Mouse (Mus musculus): ENCODE results near the gene Hba-a1. TPM values are rescaled to one million over a fixed set of nuclear protein-coding genes. Genes with fewer than 3 reads are reported as not detected.
A peak's percentile ranks its signal among the peaks of the same experiment; 100 is the strongest.

The Hba-a1 gene
- total and polyA plus RNA-seq, 2 experiments from 2014 or later: 497 to 930 TPM

GRCm38 (mm10) chr11:32236712-32237410 is 46.5 kb upstream of the Hba-a1 start:
- Histone ChIP-seq H3K27ac (ENCODE audit: low read depth, low read length) (peak overlapping the region; percentile 44; the same call in 1 of the 2 replicates), H3K27me3 (ENCODE audit: insufficient read depth, low read length) (no peaks in the 10 kb centered on the region), H3K4me1 (ENCODE audit: insufficient read depth, low read length) (0 out of 2 replicates have a peak, but pooled peaks cover 5% of the 10 kb centered on the region), H3K4me3 (ENCODE audit: low read depth, low read length) (no peak overlapping the region), H3K36me3 (ENCODE audit: insufficient read depth, low read length) (peaks cover 37% of the 10 kb centered on the region), H3K4me2 (ENCODE audit: low read depth, low read length, poor library complexity, severe bottlenecking) (no peak overlapping the region), H3K9ac (replicated peaks; ENCODE audit: low read length, poor library complexity, severe bottlenecking) (no peak overlapping the region), H3K9me3 (ENCODE audit: low read length) (no peaks in the 10 kb centered on the region)
- ATAC-seq (ENCODE audit: low FRiP score) (no peak), DNase-seq (ENCODE audit: low spot score) (peak; percentile 82)
- peak; percentile 81 for TF ChIP-seq CTCF (IDR thresholded peaks at IDR 0.05)
- 57% methylated on average over 9 of the region's 9 CpGs for WGBS

- ATAC-seq (ENCODE audit: low FRiP score): no peak
- 86% methylated on average over 3 of the region's 3 CpGs for WGBS
- Histone ChIP-seq H3K4me1 (ENCODE audit: insufficient read depth, low read length) (0 out of 2 replicates have a peak, but pooled peaks cover 5% of the 10 kb centered on the region), H3K36me3 (ENCODE audit: insufficient read depth, low read length) (peaks cover 40% of the 10 kb centered on the region), H3K9ac (replicated peaks; ENCODE audit: low read length, poor library complexity, severe bottlenecking) (no peak overlapping the region), H3K4me2 (ENCODE audit: low read depth, low read length, poor library complexity, severe bottlenecking) (no peak overlapping the region), H3K27ac (ENCODE audit: low read depth, low read length) (no peak overlapping the region), H3K4me3 (ENCODE audit: low read depth, low read length) (no peak overlapping the region), H3K9me3 (ENCODE audit: low read length) (no peaks in the 10 kb centered on the region), H3K27me3 (ENCODE audit: insufficient read depth, low read length) (no peaks in the 10 kb centered on the region)
- TF ChIP-seq CTCF (IDR thresholded peaks at IDR 0.05): no peak
- no peak for DNase-seq (ENCODE audit: low spot score)
These were observed 45.9 kb upstream of the Hba-a1 start for GRCm38 (mm10) chr11:32237411-32237795.

- WGBS: 67% methylated on average over 5 of the region's 5 CpGs
- DNase-seq (ENCODE audit: low spot score) (peak; percentile 72), ATAC-seq (ENCODE audit: low FRiP score) (0 out of 2 replicates have a peak, but pooled peaks have one; percentile 27)
- TF ChIP-seq CTCF (IDR thresholded peaks at IDR 0.05): peak; percentile 93
- Histone ChIP-seq H3K36me3 (ENCODE audit: insufficient read depth, low read length) (peaks cover 42% of the 10 kb centered on the region), H3K9ac (replicated peaks; ENCODE audit: low read length, poor library complexity, severe bottlenecking) (no peak overlapping the region), H3K4me3 (ENCODE audit: low read depth, low read length) (no peak overlapping the region), H3K27ac (ENCODE audit: low read depth, low read length) (no peak overlapping the region), H3K27me3 (ENCODE audit: insufficient read depth, low read length) (no peaks in the 10 kb centered on the region), H3K4me1 (ENCODE audit: insufficient read depth, low read length) (0 out of 2 replicates have a peak, but pooled peaks cover 5% of the 10 kb centered on the region), H3K9me3 (ENCODE audit: low read length) (no peaks in the 10 kb centered on the region), H3K4me2 (ENCODE audit: low read depth, low read length, poor library complexity, severe bottlenecking) (no peak overlapping the region)
These were observed 45.0 kb upstream of the Hba-a1 start for GRCm38 (mm10) chr11:32238093-32238860.

GRCm38 (mm10) chr11:32241391-32241790 is 41.9 kb upstream of the Hba-a1 start:
- no peak overlapping the region for H3K9ac ChIP-seq (replicated peaks; ENCODE audit: low read length, poor library complexity, severe bottlenecking)
- DNase-seq (ENCODE audit: low spot score): no peak
- H3K4me3 ChIP-seq (ENCODE audit: low read depth, low read length): no peak overlapping the region
- H3K4me2 ChIP-seq (ENCODE audit: low read depth, low read length, poor library complexity, severe bottlenecking): no peak overlapping the region
- no peak for ATAC-seq (ENCODE audit: low FRiP score)
- no peaks in the 10 kb centered on the region for H3K9me3 ChIP-seq (ENCODE audit: low read length)
- no peak for TF ChIP-seq CTCF (IDR thresholded peaks at IDR 0.05)
- no peaks in the 10 kb centered on the region for H3K27me3 ChIP-seq (ENCODE audit: insufficient read depth, low read length)
- peaks cover 39% of the 10 kb centered on the region for H3K36me3 ChIP-seq (ENCODE audit: insufficient read depth, low read length)
- H3K27ac ChIP-seq (ENCODE audit: low read depth, low read length): no peak overlapping the region
- H3K4me1 ChIP-seq (ENCODE audit: insufficient read depth, low read length): 0 out of 2 replicates have a peak, but pooled peaks cover 3% of the 10 kb centered on the region

GRCm38 (mm10) chr11:32242209-32242608 is 41.1 kb upstream of the Hba-a1 start:
- no peak for DNase-seq (ENCODE audit: low spot score)
- Histone ChIP-seq H3K27ac (ENCODE audit: low read depth, low read length) (no peak overlapping the region), H3K4me2 (ENCODE audit: low read depth, low read length, poor library complexity, severe bottlenecking) (no peak overlapping the region), H3K4me1 (ENCODE audit: insufficient read depth, low read length) (no peaks in the 10 kb centered on the region), H3K36me3 (ENCODE audit: insufficient read depth, low read length) (peaks cover 44% of the 10 kb centered on the region), H3K4me3 (ENCODE audit: low read depth, low read length) (no peak overlapping the region), H3K27me3 (ENCODE audit: insufficient read depth, low read length) (no peaks in the 10 kb centered on the region), H3K9ac (replicated peaks; ENCODE audit: low read length, poor library complexity, severe bottlenecking) (no peak overlapping the region), H3K9me3 (ENCODE audit: low read length) (no peaks in the 10 kb centered on the region)
- 67% methylated on average over 3 of the region's 3 CpGs for WGBS
- no peak for ATAC-seq (ENCODE audit: low FRiP score)
- no peak for TF ChIP-seq CTCF (IDR thresholded peaks at IDR 0.05)

All from midbrain, postnatal 0 days (tissue).